Mouse (Mus musculus): Measurements from ENCODE around the gene Rbms3. TPM values are rescaled to one million over a fixed set of nuclear protein-coding genes. Genes with fewer than 3 reads are reported as not detected.
A peak's percentile ranks its signal among the peaks of the same experiment; 100 is the strongest.

The Rbms3 gene
- polyA plus RNA-seq, 1 experiment from 2014 or later: 117 TPM

- Histone ChIP-seq H3K27ac (ENCODE audit: low read depth) (no peak overlapping the region), H3K36me3 (ENCODE audit: insufficient read depth) (peaks cover 11% of the 10 kb centered on the region), H3K9ac (no peak overlapping the region), H3K4me1 (ENCODE audit: insufficient read depth) (peaks cover 7% of the 10 kb centered on the region; the same call in 1 of the 2 replicates), H3K4me2 (no peak overlapping the region), H3K4me3 (ENCODE audit: low read depth, low read length) (no peak overlapping the region), H3K9me3 (ENCODE audit: low read depth, low read length) (no peaks in the 10 kb centered on the region), H3K27me3 (ENCODE audit: insufficient read depth, low read length) (no peaks in the 10 kb centered on the region)
- ATAC-seq (ENCODE audit: insufficient read depth) (no peak), DNase-seq (no peak)
- 72% methylated on average over 3 of the region's 3 CpGs for WGBS
- no peak for TF ChIP-seq CTCF (IDR thresholded peaks at IDR 0.05; ENCODE audit: low read depth)
These were observed 477.8 kb downstream of the Rbms3 start for GRCm38 (mm10) chr9:117151951-117152350.

DNA sequence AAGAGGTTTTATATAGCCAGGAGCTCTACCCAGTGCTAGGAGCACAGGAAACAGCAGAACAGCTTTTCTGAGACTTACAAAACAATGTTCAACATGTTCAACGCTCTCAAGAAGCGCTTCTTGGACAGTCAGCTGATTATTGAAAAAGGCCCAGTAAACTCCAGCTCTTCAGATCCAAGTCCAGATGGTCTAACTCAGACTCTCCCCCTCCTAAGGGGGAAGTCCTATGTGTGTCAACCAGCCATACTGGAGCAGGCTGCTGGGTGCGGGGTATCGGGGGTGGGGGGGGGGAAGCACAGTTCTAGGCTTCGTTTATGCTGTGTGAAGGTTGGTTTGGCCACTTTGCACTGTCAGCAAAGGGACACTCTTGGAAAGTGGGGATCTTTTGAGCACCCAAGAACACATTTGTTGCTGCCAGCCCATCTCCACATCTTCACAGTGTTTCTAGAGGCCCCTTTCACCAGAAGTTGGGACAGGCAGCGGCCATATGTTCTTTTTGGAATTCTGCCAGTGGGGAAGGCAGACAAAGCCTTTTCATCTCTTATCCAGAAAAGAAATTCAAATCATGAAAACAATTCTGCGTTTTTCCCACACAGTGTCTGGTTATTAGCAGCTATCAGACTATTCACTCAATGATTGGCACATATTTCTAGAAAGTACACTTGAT, 485.5 kb downstream of the Rbms3 start:
- Histone ChIP-seq H3K36me3 (ENCODE audit: insufficient read depth) (peaks cover 2% of the 10 kb centered on the region; the same call in 1 of the 2 replicates), H3K4me2 (no peak overlapping the region), H3K27ac (ENCODE audit: low read depth) (peak overlapping the region; percentile 63; the same call in 1 of the 2 replicates), H3K9ac (no peak overlapping the region), H3K4me1 (ENCODE audit: insufficient read depth) (0 out of 2 replicates have a peak, but pooled peaks cover 5% of the 10 kb centered on the region), H3K4me3 (ENCODE audit: low read depth, low read length) (no peak overlapping the region), H3K27me3 (ENCODE audit: insufficient read depth, low read length) (no peaks in the 10 kb centered on the region), H3K9me3 (ENCODE audit: low read depth, low read length) (no peaks in the 10 kb centered on the region)
- ATAC-seq (ENCODE audit: insufficient read depth) (peak; percentile 90), DNase-seq (peak; percentile 93)
- TF ChIP-seq CTCF (IDR thresholded peaks at IDR 0.05; ENCODE audit: low read depth): no peak
- 38% methylated on average over 7 of the region's 7 CpGs for WGBS

- H3K9me3 ChIP-seq (ENCODE audit: low read depth, low read length): no peaks in the 10 kb centered on the region
- H3K4me2 ChIP-seq: no peak overlapping the region
- no peak overlapping the region for H3K9ac ChIP-seq
- H3K4me1 ChIP-seq (ENCODE audit: insufficient read depth): peaks cover 5% of the 10 kb centered on the region; the same call in 1 of the 2 replicates
- no peak overlapping the region for H3K27ac ChIP-seq (ENCODE audit: low read depth)
- H3K27me3 ChIP-seq (ENCODE audit: insufficient read depth, low read length): no peaks in the 10 kb centered on the region
- no peak for DNase-seq
- no peak overlapping the region for H3K4me3 ChIP-seq (ENCODE audit: low read depth, low read length)
- H3K36me3 ChIP-seq (ENCODE audit: insufficient read depth): peaks cover 2% of the 10 kb centered on the region; the same call in 1 of the 2 replicates
- no peak for TF ChIP-seq CTCF (IDR thresholded peaks at IDR 0.05; ENCODE audit: low read depth)
- WGBS: 91% methylated on average over 3 of the region's 3 CpGs
- ATAC-seq (ENCODE audit: insufficient read depth): no peak
These were observed 489.7 kb downstream of the Rbms3 start for GRCm38 (mm10) chr9:117139971-117140370.

- ATAC-seq (ENCODE audit: insufficient read depth) (no peak), DNase-seq (no peak)
- Histone ChIP-seq H3K27ac (ENCODE audit: low read depth) (no peak overlapping the region), H3K4me1 (ENCODE audit: insufficient read depth) (peaks cover 3% of the 10 kb centered on the region; the same call in 1 of the 2 replicates), H3K9ac (no peak overlapping the region), H3K9me3 (ENCODE audit: low read depth, low read length) (no peaks in the 10 kb centered on the region), H3K4me3 (ENCODE audit: low read depth, low read length) (no peak overlapping the region), H3K4me2 (no peak overlapping the region), H3K36me3 (ENCODE audit: insufficient read depth) (peaks cover 4% of the 10 kb centered on the region; the same call in 1 of the 2 replicates), H3K27me3 (ENCODE audit: insufficient read depth, low read length) (no peaks in the 10 kb centered on the region)
- 68% methylated on average over 5 of the region's 5 CpGs for WGBS
- no peak for TF ChIP-seq CTCF (IDR thresholded peaks at IDR 0.05; ENCODE audit: low read depth)
These were observed 493.3 kb downstream of the Rbms3 start for GRCm38 (mm10) chr9:117136410-117136809.

DNA sequence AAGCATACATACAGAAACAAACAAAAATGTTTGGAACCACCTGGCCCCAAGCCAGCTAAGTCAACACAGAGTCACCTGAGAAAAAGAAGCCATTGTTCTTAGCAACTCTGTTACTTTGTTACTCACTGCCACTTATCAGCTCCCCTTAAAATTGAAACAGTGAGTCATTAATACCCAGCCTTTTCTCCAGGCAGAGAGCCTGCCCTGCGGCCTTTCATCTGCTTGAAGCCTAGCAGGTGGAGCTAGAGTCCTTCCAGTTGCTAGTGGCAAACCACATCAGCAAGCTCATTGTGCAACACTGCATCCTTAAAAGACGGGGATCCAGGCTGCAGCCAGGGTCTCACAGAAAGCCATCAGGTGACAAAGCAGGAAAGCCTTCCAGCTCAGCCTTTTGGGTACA, 495.7 kb downstream of the Rbms3 start:
- Histone ChIP-seq H3K36me3 (ENCODE audit: insufficient read depth) (0 out of 2 replicates have a peak, but pooled peaks cover 7% of the 10 kb centered on the region), H3K4me3 (ENCODE audit: low read depth, low read length) (no peak overlapping the region), H3K9me3 (ENCODE audit: low read depth, low read length) (no peaks in the 10 kb centered on the region), H3K4me2 (no peak overlapping the region), H3K4me1 (ENCODE audit: insufficient read depth) (peaks cover 10% of the 10 kb centered on the region; the same call in 1 of the 2 replicates), H3K27ac (ENCODE audit: low read depth) (0 out of 2 replicates have a peak overlapping the region, but pooled peaks have one; percentile 58), H3K9ac (no peak overlapping the region), H3K27me3 (ENCODE audit: insufficient read depth, low read length) (no peaks in the 10 kb centered on the region)
- peak; percentile 59 for DNase-seq
- 0 out of 2 replicates have a peak, but pooled peaks have one; percentile 15 for TF ChIP-seq CTCF (IDR thresholded peaks at IDR 0.05; ENCODE audit: low read depth)
- WGBS: 52% methylated on average over 2 of the region's 2 CpGs
- peak; percentile 76 for ATAC-seq (ENCODE audit: insufficient read depth)

GRCm38 (mm10) chr9:117126816-117127215, 502.9 kb downstream of the Rbms3 start:
- no peak overlapping the region for H3K9ac ChIP-seq
- ATAC-seq (ENCODE audit: insufficient read depth): no peak
- 40% methylated on average over 8 of the region's 8 CpGs for WGBS
- no peak for TF ChIP-seq CTCF (IDR thresholded peaks at IDR 0.05; ENCODE audit: low read depth)
- 0 out of 2 replicates have a peak, but pooled peaks cover 7% of the 10 kb centered on the region for H3K36me3 ChIP-seq (ENCODE audit: insufficient read depth)
- DNase-seq: no peak
- H3K4me2 ChIP-seq: no peak overlapping the region
- H3K4me3 ChIP-seq (ENCODE audit: low read depth, low read length): no peak overlapping the region
- peaks cover 20% of the 10 kb centered on the region for H3K4me1 ChIP-seq (ENCODE audit: insufficient read depth)
- H3K9me3 ChIP-seq (ENCODE audit: low read depth, low read length): no peaks in the 10 kb centered on the region
- H3K27me3 ChIP-seq (ENCODE audit: insufficient read depth, low read length): no peaks in the 10 kb centered on the region
- H3K27ac ChIP-seq (ENCODE audit: low read depth): no peak overlapping the region

GRCm38 (mm10) chr9:117125844-117126243, 503.9 kb downstream of the Rbms3 start:
- Histone ChIP-seq H3K36me3 (ENCODE audit: insufficient read depth) (no peaks in the 10 kb centered on the region), H3K4me3 (ENCODE audit: low read depth, low read length) (no peak overlapping the region), H3K27me3 (ENCODE audit: insufficient read depth, low read length) (no peaks in the 10 kb centered on the region), H3K4me2 (no peak overlapping the region), H3K4me1 (ENCODE audit: insufficient read depth) (peaks cover 17% of the 10 kb centered on the region), H3K27ac (ENCODE audit: low read depth) (no peak overlapping the region), H3K9ac (no peak overlapping the region), H3K9me3 (ENCODE audit: low read depth, low read length) (no peaks in the 10 kb centered on the region)
- ATAC-seq (ENCODE audit: insufficient read depth) (no peak), DNase-seq (no peak)
- TF ChIP-seq CTCF (IDR thresholded peaks at IDR 0.05; ENCODE audit: low read depth): no peak
- WGBS: 67% methylated on average over 6 of the region's 6 CpGs

Measured in lung, embryonic 14.5 days (tissue).